Mouse (Mus musculus): ENCODE results near the gene Btbd3.

- TF ChIP-seq CTCF (IDR thresholded peaks at IDR 0.05; ENCODE audit: low read depth) = no peak
- no peak for TF ChIP-seq EP300 (optimal IDR thresholded peaks at IDR 0.05)
Measured at GRCm38 (mm10) chr2:138245631-138246289, 10.6 kb upstream of the Btbd3 start.
